Mouse (Mus musculus) spleen, adult 2 months (tissue): ENCODE data around the gene Tsc22d1.

Experiments
- CTCF ChIP-seq: fragments of 200-500 bp; IDR thresholded peaks from 2 replicates; pipeline ENCODE4 v1.5.1; 2011; ENCODE audit warnings: mild to moderate bottlenecking, inconsistent platforms; ENCODE audit not compliant: insufficient read depth, insufficient read length, insufficient replicate concordance; ENCODE audit errors: extremely low read depth
- POLR2A ChIP-seq: fragments of 200-500 bp; IDR thresholded peaks from 2 replicates; pipeline ENCODE4 v1.6.1; 2011; ENCODE audit warnings: low read depth, low read length, inconsistent platforms

DNA sequence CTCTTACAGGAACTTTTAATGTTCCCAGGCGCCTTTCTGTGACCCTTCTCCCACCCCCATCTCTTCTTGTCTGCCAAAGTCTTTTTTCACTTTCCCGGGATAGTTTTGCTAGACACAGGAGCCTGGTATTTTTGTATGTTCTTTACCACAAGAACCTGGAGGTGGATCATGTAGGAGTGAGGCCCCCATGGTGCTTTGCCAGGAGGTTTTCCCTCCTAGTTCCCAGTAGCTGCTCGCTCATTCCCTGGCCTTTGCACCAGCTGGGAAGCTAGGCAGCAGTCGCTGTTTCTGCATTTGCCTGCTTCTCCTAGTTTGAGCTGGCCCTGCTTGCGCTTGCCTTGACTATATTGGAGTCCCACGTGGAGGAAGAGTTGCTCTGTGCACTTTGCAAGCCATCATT lies 36.2 kb downstream of the Tsc22d1 start:
- TF ChIP-seq CTCF (no peak), POLR2A (no peak)
